Mouse (Mus musculus) limb, embryonic 11.5 days (tissue): ENCODE data around the gene F12. TPM values are rescaled to one million over a fixed set of nuclear protein-coding genes. Genes with fewer than 3 reads are reported as not detected.

ENCODE experiments used
- ATAC-seq: fragments of 200-750 bp; cut with Nextera tagmentation; 2 replicates; pipeline ENCODE4 v1.8.0; 2017; ENCODE audit warnings: low read depth; ENCODE audit not compliant: insufficient number of reproducible peaks, low FRiP score, low TSS enrichment
- DNase-seq: peaks from one replicate; pipeline ENCODE4 v3.0.0-alpha.2; 2015; ENCODE audit warnings: low spot score
- H3K27ac ChIP-seq: fragments of 300-500 bp; sonication (generic); replicated peaks from 2 replicates; pipeline ENCODE4 v1.5.1; 2014; ENCODE audit warnings: low read depth, mild to moderate bottlenecking, low read length
- H3K27me3 ChIP-seq: fragments of 300-500 bp; sonication (generic); 2 replicates; pipeline ENCODE4 v1.6.1; 2014; ENCODE audit warnings: mild to moderate bottlenecking, low read length, mixed read lengths; ENCODE audit not compliant: control insufficient read depth, insufficient read depth
- H3K36me3 ChIP-seq: fragments of 300-500 bp; sonication (generic); 2 replicates; pipeline ENCODE4 v1.6.1; 2014; ENCODE audit warnings: mild to moderate bottlenecking, low read length, moderate library complexity, mixed read lengths; ENCODE audit not compliant: control insufficient read depth, insufficient read depth
- H3K4me1 ChIP-seq: fragments of 300-500 bp; sonication (generic); 2 replicates; pipeline ENCODE4 v1.6.1; 2014; ENCODE audit warnings: low read length, mixed read lengths; ENCODE audit not compliant: control insufficient read depth, insufficient read depth
- H3K4me2 ChIP-seq: fragments of 300-500 bp; sonication (generic); 2 replicates; pipeline ENCODE4 v1.6.1; 2014; ENCODE audit warnings: low read depth, mild to moderate bottlenecking, moderate library complexity; ENCODE audit not compliant: severe bottlenecking
- H3K4me3 ChIP-seq: fragments of 300-500 bp; sonication (generic); 2 replicates; pipeline ENCODE4 v1.5.1; 2014; ENCODE audit warnings: low read depth, low read length
- H3K9ac ChIP-seq: fragments of 300-500 bp; sonication (generic); 2 replicates; pipeline ENCODE4 v1.6.1; 2014; ENCODE audit warnings: mild to moderate bottlenecking, low read length
- H3K9me3 ChIP-seq: fragments of 300-500 bp; sonication (generic); 2 replicates; pipeline ENCODE4 v1.6.1; 2016; ENCODE audit warnings: low read length; ENCODE audit not compliant: control insufficient read depth
- WGBS: fragments of 180-500 bp; shearing (Covaris S2); extraction: QIAGEN DNeasy Blood & Tissue Kit; methylation state at CpG from one replicate; pipeline ENCODE4 v1.1.7; 2014; 5-methylcytosine and 5-hydroxymethylcytosine counted together
- polyA plus RNA-seq: library from polyadenylated mRNA; unstranded; fragments of >200 nt; fragmentation: Nextera tagmentation; extraction: Ambion mirVana; gene quantifications from 2 replicates; pipeline ENCODE4 v1.2.1, GENCODE M21; 2014

Gene F12
- polyA plus RNA-seq, 1 experiment from 2014 or later = not detected

DNA sequence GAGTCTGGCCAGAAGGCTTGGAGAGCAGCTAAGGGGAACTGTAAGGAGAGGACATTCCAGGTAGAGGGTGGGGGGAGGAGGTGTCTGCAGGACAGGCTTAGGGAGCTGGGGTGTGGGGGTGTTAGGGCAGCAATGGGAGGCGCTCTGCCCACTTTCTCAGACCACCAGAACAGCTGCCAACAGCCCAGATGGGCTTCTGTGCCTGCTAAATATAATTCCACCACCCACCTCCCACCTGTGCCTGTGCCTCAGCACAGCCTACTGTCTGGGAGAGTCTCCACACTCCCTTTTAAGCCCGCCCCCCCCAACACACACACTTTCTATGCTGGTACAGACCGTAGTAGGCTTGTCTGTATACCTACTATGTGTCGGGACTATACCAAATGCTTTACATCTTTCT lies 44.8 kb downstream of the F12 start:
- ATAC-seq (no peak), DNase-seq (no peak)
- no peaks in the 10 kb centered on the region; the same call in 1 of the 2 replicates for H3K4me1 ChIP-seq
- H3K4me2 ChIP-seq = no peak overlapping the region
- no peak overlapping the region for H3K4me3 ChIP-seq
- H3K27me3 ChIP-seq = peaks cover 39% of the 10 kb centered on the region
- no peaks in the 10 kb centered on the region for H3K9me3 ChIP-seq
- H3K36me3 ChIP-seq = no peaks in the 10 kb centered on the region
- H3K27ac ChIP-seq = no peak overlapping the region
- H3K9ac ChIP-seq = no peak overlapping the region
- 94% methylated on average over 4 of the region's 4 CpGs for WGBS

DNA sequence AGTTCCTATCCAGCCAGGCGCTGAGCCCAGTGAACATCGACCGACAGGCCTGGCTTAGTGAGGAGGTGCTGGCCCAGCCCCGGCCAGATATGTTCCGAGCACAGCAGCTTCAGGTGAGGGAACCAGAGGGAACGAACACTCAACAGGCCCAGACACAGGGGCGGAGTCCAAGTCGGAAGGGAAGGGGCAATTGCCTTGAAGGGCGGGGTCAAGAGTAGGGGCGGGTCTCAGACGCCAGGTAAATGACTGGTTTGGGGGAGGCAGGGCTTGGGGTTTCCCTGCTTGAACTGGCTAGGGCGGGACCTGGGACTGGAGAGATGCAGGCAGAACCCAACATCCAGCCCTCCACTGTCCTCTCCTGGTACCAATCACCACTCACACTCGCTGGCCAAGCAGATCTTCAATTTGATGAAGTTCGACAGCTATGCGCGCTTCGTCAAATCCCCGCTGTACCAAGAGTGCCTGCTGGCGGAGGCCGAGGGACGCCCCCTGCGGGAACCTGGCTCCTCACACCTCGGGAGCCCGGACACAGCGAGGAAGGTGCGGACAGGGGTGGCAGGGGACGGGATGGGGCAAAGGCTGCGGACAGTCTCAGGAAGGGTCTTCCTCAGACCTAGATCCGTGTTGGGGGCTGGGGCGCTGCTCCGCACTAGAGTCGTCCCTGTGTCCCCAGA lies 47.5 kb downstream of the F12 start:
- ATAC-seq = no peak
- Histone ChIP-seq H3K9me3 (no peaks in the 10 kb centered on the region), H3K4me1 (no peaks in the 10 kb centered on the region; the same call in 1 of the 2 replicates), H3K4me3 (0 out of 2 replicates have a peak overlapping the region, but pooled peaks have one; percentile 8), H3K36me3 (no peaks in the 10 kb centered on the region), H3K9ac (no peak overlapping the region), H3K4me2 (peak overlapping the region; percentile 20), H3K27ac (no peak overlapping the region), H3K27me3 (peaks cover 39% of the 10 kb centered on the region)
- WGBS = 4% methylated on average over 32 of the region's 32 CpGs
- peak; percentile 34 for DNase-seq

DNA sequence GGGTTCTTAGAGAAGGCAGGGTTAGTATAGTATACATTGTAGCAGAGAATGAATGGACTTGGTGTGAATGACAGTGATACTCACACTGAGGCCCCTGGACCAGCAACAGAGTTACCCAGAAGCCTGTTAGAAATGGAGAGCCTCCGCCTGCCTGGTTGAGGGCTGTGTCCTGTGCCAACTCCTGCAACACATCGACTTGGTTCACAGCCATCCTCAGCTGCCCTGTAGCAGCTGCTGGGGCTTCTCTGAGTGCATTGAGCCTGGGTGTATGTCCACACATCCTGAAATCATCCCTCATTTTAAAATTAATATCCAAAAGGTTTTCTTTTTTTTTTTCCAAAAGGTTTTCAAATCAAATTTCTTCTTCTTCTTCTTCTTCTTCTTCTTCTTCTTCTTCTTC lies 50.7 kb downstream of the F12 start:
- no peak overlapping the region for H3K4me3 ChIP-seq
- H3K27me3 ChIP-seq = peaks cover 31% of the 10 kb centered on the region

DNA sequence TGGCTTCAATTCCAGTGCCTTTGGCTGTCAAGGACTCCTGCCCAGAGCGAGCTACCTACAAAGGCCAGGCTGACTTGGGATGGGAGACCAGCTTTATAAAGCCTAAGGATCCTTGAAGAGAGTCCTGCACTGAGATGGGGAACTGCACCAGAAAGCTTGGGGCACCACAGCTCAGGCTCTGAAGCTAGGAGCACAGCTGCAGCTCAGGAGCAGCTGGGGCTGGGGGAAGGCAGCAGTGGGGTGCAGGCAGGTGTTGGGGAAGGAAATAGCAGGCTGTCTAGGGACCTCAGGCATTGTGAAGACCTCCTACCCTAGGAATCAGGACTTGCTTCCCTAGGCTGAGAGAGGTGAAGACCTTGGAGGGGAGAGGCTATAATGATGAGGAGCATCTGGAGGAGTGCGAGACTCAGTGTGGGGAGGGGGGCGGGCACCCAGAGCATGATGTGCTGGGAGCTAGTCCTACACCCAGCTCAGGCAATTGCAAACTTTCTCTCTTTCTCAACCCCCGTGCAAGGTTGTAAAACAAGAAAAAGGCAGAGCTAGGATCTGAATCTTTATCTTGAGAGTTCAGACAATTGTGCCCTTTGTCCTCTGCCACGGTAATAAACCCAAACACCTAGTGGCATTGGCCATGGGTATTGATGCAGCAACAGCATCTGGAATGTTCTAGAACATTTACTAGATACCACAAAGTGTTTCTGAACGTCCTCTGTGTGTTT lies 52.2 kb downstream of the F12 start:
- no peaks in the 10 kb centered on the region for H3K36me3 ChIP-seq
- WGBS = 64% methylated on average over 6 of the region's 6 CpGs
- no peak overlapping the region for H3K9ac ChIP-seq
- H3K9me3 ChIP-seq = no peaks in the 10 kb centered on the region
- no peak overlapping the region for H3K27ac ChIP-seq
- no peak overlapping the region for H3K4me2 ChIP-seq
- peaks cover 3% of the 10 kb centered on the region; the same call in 1 of the 2 replicates for H3K4me1 ChIP-seq
- H3K27me3 ChIP-seq = peaks cover 18% of the 10 kb centered on the region
- DNase-seq = no peak
- ATAC-seq = no peak
- H3K4me3 ChIP-seq = no peak overlapping the region

More for the DNA sequence above, 50.7 kb downstream of the F12 start:
- no peaks in the 10 kb centered on the region for H3K36me3 ChIP-seq
- no peak overlapping the region for H3K27ac ChIP-seq
- H3K9ac ChIP-seq = no peak overlapping the region
- DNase-seq = no peak
- ATAC-seq = no peak
- H3K4me2 ChIP-seq = no peak overlapping the region
- no peaks in the 10 kb centered on the region for H3K9me3 ChIP-seq
- H3K4me1 ChIP-seq = no peaks in the 10 kb centered on the region; the same call in 1 of the 2 replicates
- WGBS = 67% methylated on average over 2 of the region's 2 CpGs

DNA sequence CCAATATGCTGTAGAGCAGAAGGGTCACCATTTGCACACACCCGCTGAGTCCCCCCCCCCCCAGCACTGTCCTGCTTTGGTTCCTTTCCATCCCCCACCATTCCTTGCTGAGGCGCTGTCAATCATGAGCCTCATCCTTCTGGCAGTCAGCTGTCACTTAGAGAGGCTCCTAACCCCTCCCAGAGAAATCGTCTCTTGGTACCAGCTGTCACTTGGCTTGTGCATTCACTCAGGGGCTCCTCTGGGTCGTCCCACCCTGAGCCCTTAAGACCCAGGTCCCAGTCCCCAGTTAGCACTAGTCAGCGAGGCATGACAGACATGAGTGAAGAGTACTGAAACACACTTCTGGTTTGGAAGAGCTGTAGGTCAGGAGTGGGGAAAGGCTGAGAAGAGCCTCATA lies 54.9 kb downstream of the F12 start:
- 56% methylated on average over 5 of the region's 5 CpGs for WGBS
- H3K9me3 ChIP-seq = no peaks in the 10 kb centered on the region

DNA sequence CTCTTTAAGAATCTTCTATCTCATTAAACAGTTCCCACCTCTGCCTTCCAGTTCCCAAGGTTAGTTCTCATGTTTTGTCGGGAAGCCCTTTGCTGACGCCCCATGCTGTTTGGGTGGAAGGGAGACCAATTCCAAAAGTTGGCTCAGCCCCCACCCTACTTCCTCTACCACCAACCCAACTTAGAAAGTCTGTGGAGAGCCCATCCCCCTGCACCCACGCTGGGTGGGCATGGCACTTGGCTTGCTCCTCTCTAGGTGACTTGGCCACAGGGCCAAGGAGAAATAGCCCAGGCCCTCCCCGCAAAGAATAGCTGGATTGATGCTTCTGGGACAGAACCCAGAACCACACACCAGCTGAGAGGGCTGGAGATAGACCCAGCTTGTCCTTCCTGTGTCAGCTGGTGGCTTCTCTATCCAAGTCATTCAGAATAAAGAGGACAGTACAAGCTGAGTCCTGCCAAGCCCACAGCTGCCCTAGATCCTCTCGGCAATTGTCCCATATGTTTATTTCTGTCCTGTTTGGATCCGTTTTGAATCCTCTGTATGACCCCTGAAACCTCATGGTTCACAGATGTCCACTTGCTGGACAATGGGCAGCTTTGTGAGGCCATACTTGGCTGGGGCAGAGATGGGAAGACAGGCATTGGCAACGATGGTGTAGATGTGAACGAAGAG lies 55.4 kb downstream of the F12 start:
- Histone ChIP-seq H3K27me3 (no peaks in the 10 kb centered on the region), H3K4me1 (0 out of 2 replicates have a peak, but pooled peaks cover 3% of the 10 kb centered on the region), H3K4me3 (no peak overlapping the region), H3K27ac (no peak overlapping the region), H3K9ac (no peak overlapping the region), H3K9me3 (no peaks in the 10 kb centered on the region), H3K36me3 (no peaks in the 10 kb centered on the region), H3K4me2 (no peak overlapping the region)
- ATAC-seq (no peak), DNase-seq (no peak)
- 72% methylated on average over 8 of the region's 8 CpGs for WGBS

More for the DNA sequence above, 54.9 kb downstream of the F12 start:
- Histone ChIP-seq H3K4me3 (no peak overlapping the region), H3K36me3 (no peaks in the 10 kb centered on the region), H3K27ac (no peak overlapping the region), H3K27me3 (no peaks in the 10 kb centered on the region), H3K9ac (no peak overlapping the region), H3K4me1 (0 out of 2 replicates have a peak, but pooled peaks cover 3% of the 10 kb centered on the region), H3K4me2 (no peak overlapping the region)
- no peak for ATAC-seq
- no peak for DNase-seq

DNA sequence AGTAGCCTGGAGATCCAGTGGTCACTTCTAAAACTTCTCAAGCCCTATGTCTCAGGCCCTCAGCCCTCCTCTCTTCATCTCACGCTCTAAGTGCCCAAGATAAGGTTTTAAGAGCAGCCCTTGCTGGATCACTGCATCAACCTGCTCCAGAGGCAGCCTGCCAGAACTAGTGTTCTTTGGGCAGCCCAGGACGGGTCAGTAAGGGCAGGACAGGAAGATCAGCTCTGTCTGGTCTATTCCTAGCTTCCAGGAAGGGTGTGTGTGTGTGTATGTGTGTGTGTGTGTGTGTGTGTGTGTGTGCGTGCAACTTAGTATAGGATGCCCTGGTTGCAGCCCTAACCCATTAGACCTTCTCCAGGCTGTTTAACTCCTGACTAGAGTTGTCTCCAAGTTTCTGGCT lies 56.4 kb downstream of the F12 start:
- H3K27me3 ChIP-seq = no peaks in the 10 kb centered on the region

DNA sequence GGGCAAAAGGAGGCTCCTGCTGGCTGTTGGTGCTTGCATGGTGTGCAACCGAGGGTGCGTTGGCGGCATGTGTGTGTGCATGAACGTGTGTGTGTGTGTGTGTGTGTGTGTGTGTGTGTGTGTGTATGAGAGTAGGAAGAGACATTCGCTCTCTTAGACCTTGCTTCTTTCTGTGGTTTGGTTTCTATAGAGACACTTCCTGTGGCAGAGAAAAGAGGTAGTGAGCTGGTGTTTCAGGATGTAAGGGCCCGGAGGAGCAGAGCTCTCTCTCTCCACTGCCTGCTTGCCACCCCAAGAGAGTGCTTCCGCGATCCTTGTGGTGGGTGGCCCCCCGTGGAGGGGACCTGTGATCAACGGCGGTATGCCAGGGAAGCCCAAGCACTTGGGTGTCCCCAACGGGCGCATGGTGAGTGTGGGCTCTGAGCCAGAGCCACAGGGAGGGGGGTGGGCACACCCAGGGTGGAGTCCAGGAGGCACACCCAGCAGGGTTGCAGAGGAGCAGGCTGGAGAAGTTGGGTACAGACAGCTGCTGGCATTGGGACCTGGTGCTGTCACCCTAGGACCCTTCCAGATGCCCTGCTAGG lies 57.0 kb downstream of the F12 start, which contains the start of gene Rgs14:
TSS of gene Rgs14 (plus strand) at position 202 of the 584 bp plus-strand sequence.
- H3K4me2 ChIP-seq = no peak within 1 kb of the TSS
- H3K27me3 ChIP-seq = no peaks in the 10 kb centered on the region

More for the DNA sequence above, 56.4 kb downstream of the F12 start:
- Histone ChIP-seq H3K27ac (no peak overlapping the region), H3K36me3 (no peaks in the 10 kb centered on the region), H3K9me3 (no peaks in the 10 kb centered on the region), H3K4me1 (0 out of 2 replicates have a peak, but pooled peaks cover 3% of the 10 kb centered on the region), H3K9ac (no peak overlapping the region), H3K4me3 (no peak overlapping the region), H3K4me2 (no peak overlapping the region)
- WGBS = 63% methylated on average over 3 of the region's 3 CpGs
- ATAC-seq (no peak), DNase-seq (no peak)

More for the DNA sequence above, 57.0 kb downstream of the F12 start, which contains the start of gene Rgs14:
- Histone ChIP-seq H3K36me3 (no peaks in the 10 kb centered on the region), H3K4me1 (0 out of 2 replicates have a peak, but pooled peaks cover 3% of the 10 kb centered on the region), H3K27ac (no peak within 1 kb of the TSS), H3K9me3 (no peaks in the 10 kb centered on the region), H3K4me3 (no peak within 1 kb of the TSS), H3K9ac (no peak within 1 kb of the TSS)
- ATAC-seq (no peak), DNase-seq (no peak)
- WGBS = 56% methylated on average over 13 of the region's 13 CpGs
